Mouse (Mus musculus): Measurements from ENCODE around the gene Upp2.

Upp2 gene

GRCm38 (mm10) chr2:58567066-58567810, at the start of gene Upp2, which contains the start of gene Acvr1:
Gene Upp2 (plus strand): TSS chr2:58567298.
Gene Acvr1 (minus strand): TSS chr2:58567157.
- DNase-seq (ENCODE audit: low read depth, low spot score): peak; percentile 75

GRCm38 (mm10) chr2:58518517-58518916, 48.6 kb upstream of the Upp2 start:
- DNase-seq (ENCODE audit: low read depth, low spot score): no peak

- no peak for DNase-seq (ENCODE audit: low read depth, low spot score)
Measured at GRCm38 (mm10) chr2:58520727-58521126, 46.4 kb upstream of the Upp2 start.

GRCm38 (mm10) chr2:58521621-58522020, 45.5 kb upstream of the Upp2 start:
- no peak for DNase-seq (ENCODE audit: low read depth, low spot score)

- no peak for DNase-seq (ENCODE audit: low read depth, low spot score)
Measured at GRCm38 (mm10) chr2:58523097-58523496, 44.0 kb upstream of the Upp2 start.

GRCm38 (mm10) chr2:58523894-58524293, 43.2 kb upstream of the Upp2 start:
- DNase-seq (ENCODE audit: low read depth, low spot score): no peak

- DNase-seq (ENCODE audit: low read depth, low spot score): no peak
Measured at GRCm38 (mm10) chr2:58524356-58524755, 42.7 kb upstream of the Upp2 start.

GRCm38 (mm10) chr2:58527786-58528185, 39.3 kb upstream of the Upp2 start:
- no peak for DNase-seq (ENCODE audit: low read depth, low spot score)

- no peak for DNase-seq (ENCODE audit: low read depth, low spot score)
Measured at GRCm38 (mm10) chr2:58529384-58529783, 37.7 kb upstream of the Upp2 start.

- DNase-seq (ENCODE audit: low read depth, low spot score): no peak
Measured at GRCm38 (mm10) chr2:58529860-58530440, 37.1 kb upstream of the Upp2 start.

GRCm38 (mm10) chr2:58530521-58530920, 36.6 kb upstream of the Upp2 start:
- DNase-seq (ENCODE audit: low read depth, low spot score): no peak

GRCm38 (mm10) chr2:58532260-58532850, 34.7 kb upstream of the Upp2 start:
- peak; percentile 54 for DNase-seq (ENCODE audit: low read depth, low spot score)

- DNase-seq (ENCODE audit: low read depth, low spot score): peak; percentile 41
Measured at GRCm38 (mm10) chr2:58533521-58534001, 33.5 kb upstream of the Upp2 start.

GRCm38 (mm10) chr2:58534379-58534778, 32.7 kb upstream of the Upp2 start:
- DNase-seq (ENCODE audit: low read depth, low spot score): no peak

GRCm38 (mm10) chr2:58535233-58535632, 31.9 kb upstream of the Upp2 start:
- DNase-seq (ENCODE audit: low read depth, low spot score): no peak

GRCm38 (mm10) chr2:58536796-58537195, 30.3 kb upstream of the Upp2 start:
- no peak for DNase-seq (ENCODE audit: low read depth, low spot score)

- no peak for DNase-seq (ENCODE audit: low read depth, low spot score)
Measured at GRCm38 (mm10) chr2:58538196-58538595, 28.9 kb upstream of the Upp2 start.

GRCm38 (mm10) chr2:58543252-58543651, 23.8 kb upstream of the Upp2 start:
- no peak for DNase-seq (ENCODE audit: low read depth, low spot score)

- DNase-seq (ENCODE audit: low read depth, low spot score): no peak
Measured at GRCm38 (mm10) chr2:58544368-58544767, 22.7 kb upstream of the Upp2 start.

GRCm38 (mm10) chr2:58546264-58546663, 20.8 kb upstream of the Upp2 start:
- DNase-seq (ENCODE audit: low read depth, low spot score): no peak

- no peak for DNase-seq (ENCODE audit: low read depth, low spot score)
Measured at GRCm38 (mm10) chr2:58548943-58549342, 18.2 kb upstream of the Upp2 start.

GRCm38 (mm10) chr2:58549960-58550359, 17.1 kb upstream of the Upp2 start:
- no peak for DNase-seq (ENCODE audit: low read depth, low spot score)

- no peak for DNase-seq (ENCODE audit: low read depth, low spot score)
Measured at GRCm38 (mm10) chr2:58550488-58550887, 16.6 kb upstream of the Upp2 start.
